Comparison of ENCODE assay signal across 16 mouse cellular contexts in genomic region chr7:126121533-126121932, GRCm38 (mm10). TPM values are rescaled to one million over a fixed set of nuclear protein-coding genes. Genes with fewer than 3 reads are reported as not detected.
A peak's percentile ranks its signal among the peaks of the same experiment; 100 is the strongest.
DNase-seq lines count a peak whose midpoint lies in the region; ATAC-seq lines count a peak whose summit lies in the region.
"Had no signal": no experiment of that assay in that cellular context is flagged by ENCODE, and none has a peak within 500 bp of the region (broad histone marks: within the 10 kb centered on the region; RNA-seq: fewer than 3 reads in every experiment).

No protein-coding gene starts in this region.

- no peak overlapping the region for H3K9ac ChIP-seq in heart, embryonic 15.5 days
- no peak overlapping the region for H3K9ac ChIP-seq in limb, embryonic 13.5 days
- H3K9ac ChIP-seq: liver, embryonic 14.5 days; neural tube, embryonic 15.5 days had no signal

- no peaks in the 10 kb centered on the region for H3K9me3 ChIP-seq in heart, embryonic 15.5 days (replicated peaks)
- H3K9me3 ChIP-seq in limb, embryonic 13.5 days = no peaks in the 10 kb centered on the region
- H3K9me3 ChIP-seq in limb, embryonic 10.5 days (replicated peaks) = no peaks in the 10 kb centered on the region
- H3K9me3 ChIP-seq: neural tube, embryonic 15.5 days had no signal

- WGBS in heart, embryonic 15.5 days = 41% methylated on average over 4 of the region's 4 CpGs
- WGBS in limb, embryonic 13.5 days = 74% methylated on average over 4 of the region's 4 CpGs
- WGBS in limb, embryonic 10.5 days = 96% methylated on average over 4 of the region's 4 CpGs

- peaks cover 45% of the 10 kb centered on the region for H3K36me3 ChIP-seq in heart, embryonic 15.5 days
- peaks cover 78% of the 10 kb centered on the region for H3K36me3 ChIP-seq in limb, embryonic 13.5 days
- peaks cover 93% of the 10 kb centered on the region for H3K36me3 ChIP-seq in limb, embryonic 10.5 days

- H3K4me2 ChIP-seq in heart, embryonic 15.5 days = no peak overlapping the region
- no peak overlapping the region for H3K4me2 ChIP-seq in limb, embryonic 13.5 days (replicated peaks)
- H3K4me2 ChIP-seq: neural tube, embryonic 15.5 days had no signal

- peak; percentile 69; the same call in 1 of the 2 replicates for ATAC-seq in heart, embryonic 15.5 days (replicated peaks; ENCODE audit: insufficient number of reproducible peaks, insufficient read depth, low FRiP score, low read depth)
- peak; percentile 64 for ATAC-seq in limb, embryonic 13.5 days (ENCODE audit: low FRiP score, low read depth)

- peak overlapping the region; percentile 71 for H3K27ac ChIP-seq in heart, embryonic 15.5 days
- H3K27ac ChIP-seq in limb, embryonic 13.5 days = no peak overlapping the region
- no peak overlapping the region for H3K27ac ChIP-seq in limb, embryonic 10.5 days
- H3K27ac ChIP-seq: heart, adult 2 months; liver, embryonic 14.5 days; neural tube, embryonic 15.5 days had no signal

- no peaks in the 10 kb centered on the region for H3K27me3 ChIP-seq in heart, embryonic 15.5 days
- no peaks in the 10 kb centered on the region for H3K27me3 ChIP-seq in limb, embryonic 13.5 days
- H3K27me3 ChIP-seq in limb, embryonic 10.5 days (ENCODE audit: low read depth, poor library complexity, severe bottlenecking) = no peaks in the 10 kb centered on the region
- H3K27me3 ChIP-seq: neural tube, embryonic 15.5 days had no signal

- H3K4me3 ChIP-seq in heart, embryonic 15.5 days = no peak overlapping the region
- no peak overlapping the region for H3K4me3 ChIP-seq in limb, embryonic 13.5 days
- H3K4me3 ChIP-seq in limb, embryonic 10.5 days = no peak overlapping the region
- H3K4me3 ChIP-seq: heart, adult 2 months; neural tube, embryonic 15.5 days had no signal

- peaks cover 28% of the 10 kb centered on the region for H3K4me1 ChIP-seq in heart, embryonic 15.5 days (replicated peaks)
- H3K4me1 ChIP-seq in limb, embryonic 13.5 days = no peaks in the 10 kb centered on the region
- H3K4me1 ChIP-seq in limb, embryonic 10.5 days = no peaks in the 10 kb centered on the region
- H3K4me1 ChIP-seq: neural tube, embryonic 15.5 days had no signal

- no peak for DNase-seq in heart, adult 8-10 months (ENCODE audit: low spot score)
- no peak for DNase-seq in limb, embryonic 10.5 days (ENCODE audit: low spot score)
- peak; percentile 46 for DNase-seq in kidney, postnatal 14 days
- peak; percentile 31 for DNase-seq in lung, postnatal 14 days
- DNase-seq in adrenal gland, postnatal 4 days (ENCODE audit: low spot score in 2 of 2) = no peak
- no peak for DNase-seq in adrenal gland, adult 2 months
- DNase-seq: adrenal gland, postnatal 14 days; cerebellum, postnatal 14 days; heart, adult 2 months; thymus, postnatal 25 days had no signal

RNA-seq across cellular contexts. Expression of gene Gsg1l, which starts 39.3 kb away (rescaled TPM):
- 7.7 and 8.5 TPM in 2 replicates for polyA plus RNA-seq in heart, embryonic 15.5 days (2015; fragmentation: Nextera tagmentation; extraction: Ambion mirVana)
- 10 to 100 TPM; 10.3 to 15.2 (median 13.1) TPM for total RNA-seq in heart, adult 8-10 months (2022)
- polyA plus RNA-seq in limb, embryonic 13.5 days (2015; fragmentation: Nextera tagmentation; extraction: Ambion mirVana) = 1.2 and 1.3 TPM in 2 replicates
- polyA plus RNA-seq in limb, embryonic 10.5 days (2016; fragmentation: Nextera tagmentation; extraction: Ambion mirVana) = 0.18 and 0.61 TPM in 2 replicates
- total RNA-seq in adrenal gland, postnatal 4 days (2021) = 10 to 100 TPM; 13.2 to 13.9 TPM
- total RNA-seq in adrenal gland, adult 2 months (2021) = 100 to 1,000 TPM in 1 of 2 experiments, 10 to 100 TPM in 1; 68.8 to 110 TPM
- 158 and 175 TPM in 2 replicates for polyA plus RNA-seq in adrenal gland, adult 2 months (2012; rRNA removed)
- total RNA-seq: ES-E14 had no signal
- polyA plus RNA-seq: C2C12 had no signal

Comparison
In these comparisons a context has a peak if more than half of its experiments do, and no peak if none do; other contexts are left out.
1. DNase-seq: peak in kidney, postnatal 14 days (single experiment) and lung, postnatal 14 days (single experiment); none in heart, adult 8-10 months (single experiment), limb, embryonic 10.5 days (single experiment), adrenal gland, postnatal 4 days (0 of 2) and adrenal gland, adult 2 months (single experiment).
2. RNA of gene Gsg1l, which starts 39.3 kb away (polyA plus RNA-seq): 158 to 175 TPM in adrenal gland, adult 2 months; 7.7 to 8.5 TPM in heart, embryonic 15.5 days, 1.2 to 1.3 TPM in limb, embryonic 13.5 days and 0.18 to 0.61 TPM in limb, embryonic 10.5 days; every median in the first group is over 10 times any median in the second.